Mouse (Mus musculus): ENCODE data around the gene Rhof. TPM values are rescaled to one million over a fixed set of nuclear protein-coding genes. Genes with fewer than 3 reads are reported as not detected.
A peak's percentile ranks its signal among the peaks of the same experiment; 100 is the strongest.

Rhof gene
- polyA plus RNA-seq, 1 experiment from 2014 or later, result 6.8 TPM

DNA sequence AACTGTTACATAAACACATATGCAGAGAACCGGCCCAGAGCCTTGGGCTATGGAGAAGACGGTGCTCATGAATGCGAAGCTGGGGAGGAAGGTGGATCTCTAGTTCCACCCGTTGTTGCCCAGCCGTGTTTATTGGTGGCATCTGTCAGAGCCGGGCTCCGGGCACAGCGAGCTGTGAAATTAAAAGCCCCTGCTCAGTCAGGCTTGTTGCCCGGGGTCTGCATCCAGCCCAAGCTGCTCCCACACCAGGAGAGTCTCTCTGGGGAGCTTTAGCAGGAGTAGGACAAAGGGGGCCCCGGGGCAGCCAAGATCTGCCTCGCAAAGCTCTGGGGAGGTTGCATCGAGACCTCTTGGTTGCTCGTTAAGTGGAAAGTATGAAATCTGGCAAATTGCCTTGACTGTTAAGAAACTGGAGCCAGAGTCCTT, 22.2 kb downstream of the Rhof start:
- peak overlapping the region; percentile 29; the same call in 1 of the 2 replicates for H3K4me2 ChIP-seq (ENCODE audit: low read length)
- peak overlapping the region; percentile 35; the same call in 1 of the 2 replicates for H3K27ac ChIP-seq (ENCODE audit: low read depth, low read length)
- ATAC-seq (peak; percentile 54; the same call in 1 of the 2 replicates), DNase-seq (ENCODE audit: low spot score) (peak; percentile 73)
- no peaks in the 10 kb centered on the region for H3K27me3 ChIP-seq (replicated peaks; ENCODE audit: control insufficient read depth, insufficient read depth, low read length)
- H3K36me3 ChIP-seq (ENCODE audit: control insufficient read depth, insufficient read depth, low read length), result no peaks in the 10 kb centered on the region
- no peak overlapping the region for H3K9ac ChIP-seq (ENCODE audit: low read length)
- 14% methylated on average over 13 of the region's 13 CpGs for WGBS
- no peaks in the 10 kb centered on the region for H3K9me3 ChIP-seq (replicated peaks; ENCODE audit: control insufficient read depth, low read length)
- peaks cover 14% of the 10 kb centered on the region for H3K4me1 ChIP-seq (ENCODE audit: control insufficient read depth, insufficient read depth, low read length)
- no peak overlapping the region for H3K4me3 ChIP-seq (ENCODE audit: low read depth, low read length)

GRCm38 (mm10) chr5:123109452-123110203, 22.9 kb downstream of the Rhof start:
- peak; percentile 85 for ATAC-seq
- no peaks in the 10 kb centered on the region for H3K36me3 ChIP-seq (ENCODE audit: control insufficient read depth, insufficient read depth, low read length)
- H3K27me3 ChIP-seq (replicated peaks; ENCODE audit: control insufficient read depth, insufficient read depth, low read length), result no peaks in the 10 kb centered on the region
- WGBS, result 28% methylated on average over 13 of the region's 13 CpGs
- H3K4me3 ChIP-seq (ENCODE audit: low read depth, low read length), result no peak overlapping the region
- H3K27ac ChIP-seq (ENCODE audit: low read depth, low read length), result peak overlapping the region; percentile 35; the same call in 1 of the 2 replicates
- H3K9ac ChIP-seq (ENCODE audit: low read length), result no peak overlapping the region
- DNase-seq (ENCODE audit: low spot score), result peak; percentile 78
- H3K4me2 ChIP-seq (ENCODE audit: low read length), result peak overlapping the region; percentile 29
- no peaks in the 10 kb centered on the region for H3K9me3 ChIP-seq (replicated peaks; ENCODE audit: control insufficient read depth, low read length)
- H3K4me1 ChIP-seq (ENCODE audit: control insufficient read depth, insufficient read depth, low read length), result peaks cover 14% of the 10 kb centered on the region

GRCm38 (mm10) chr5:123104769-123105168, 27.7 kb downstream of the Rhof start:
- Histone ChIP-seq H3K4me3 (ENCODE audit: low read depth, low read length) (no peak overlapping the region), H3K4me2 (ENCODE audit: low read length) (no peak overlapping the region), H3K4me1 (ENCODE audit: control insufficient read depth, insufficient read depth, low read length) (peaks cover 7% of the 10 kb centered on the region), H3K27ac (ENCODE audit: low read depth, low read length) (no peak overlapping the region), H3K9me3 (replicated peaks; ENCODE audit: control insufficient read depth, low read length) (no peaks in the 10 kb centered on the region), H3K36me3 (ENCODE audit: control insufficient read depth, insufficient read depth, low read length) (0 out of 2 replicates have a peak, but pooled peaks cover 3% of the 10 kb centered on the region), H3K27me3 (replicated peaks; ENCODE audit: control insufficient read depth, insufficient read depth, low read length) (no peaks in the 10 kb centered on the region), H3K9ac (ENCODE audit: low read length) (no peak overlapping the region)
- 83% methylated on average over 6 of the region's 6 CpGs for WGBS
- ATAC-seq, result no peak
- no peak for DNase-seq (ENCODE audit: low spot score)

- H3K36me3 ChIP-seq (ENCODE audit: control insufficient read depth, insufficient read depth, low read length), result 0 out of 2 replicates have a peak, but pooled peaks cover 3% of the 10 kb centered on the region
- no peaks in the 10 kb centered on the region for H3K9me3 ChIP-seq (replicated peaks; ENCODE audit: control insufficient read depth, low read length)
- 91% methylated on average over 8 of the region's 8 CpGs for WGBS
- H3K4me3 ChIP-seq (ENCODE audit: low read depth, low read length), result no peak overlapping the region
- H3K27ac ChIP-seq (ENCODE audit: low read depth, low read length), result no peak overlapping the region
- H3K4me1 ChIP-seq (ENCODE audit: control insufficient read depth, insufficient read depth, low read length), result no peaks in the 10 kb centered on the region
- DNase-seq (ENCODE audit: low spot score), result no peak
- no peaks in the 10 kb centered on the region for H3K27me3 ChIP-seq (replicated peaks; ENCODE audit: control insufficient read depth, insufficient read depth, low read length)
- H3K9ac ChIP-seq (ENCODE audit: low read length), result no peak overlapping the region
- ATAC-seq, result no peak
- H3K4me2 ChIP-seq (ENCODE audit: low read length), result no peak overlapping the region
These were observed 28.9 kb downstream of the Rhof start for GRCm38 (mm10) chr5:123103556-123103955.

DNA sequence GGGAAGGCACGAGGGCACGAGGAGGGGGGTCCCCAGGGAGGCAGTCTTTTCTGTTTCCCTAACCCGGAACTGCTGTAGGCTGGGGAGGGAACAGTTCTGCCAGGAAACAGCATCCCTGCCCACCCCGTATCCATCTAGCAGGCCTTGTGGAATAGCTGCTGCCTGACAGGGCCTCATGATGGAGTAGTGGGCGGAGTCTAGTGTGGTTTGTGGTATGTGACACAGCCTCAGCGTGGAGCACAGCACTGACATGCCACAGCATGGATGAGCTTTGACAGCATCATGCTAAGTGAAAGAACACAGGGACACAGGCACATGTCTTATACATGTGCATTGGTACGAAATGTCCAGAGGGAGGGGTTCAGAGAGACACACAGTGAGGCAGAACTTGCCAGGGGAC, 30.1 kb downstream of the Rhof start:
- H3K4me3 ChIP-seq (ENCODE audit: low read depth, low read length), result no peak overlapping the region
- 80% methylated on average over 7 of the region's 7 CpGs for whole genome bisulfite sequencing
- no peak for DNase-seq (ENCODE audit: low spot score)
- 0 out of 2 replicates have a peak, but pooled peaks cover 3% of the 10 kb centered on the region for H3K36me3 ChIP-seq (ENCODE audit: control insufficient read depth, insufficient read depth, low read length)
- no peaks in the 10 kb centered on the region for H3K9me3 ChIP-seq (replicated peaks; ENCODE audit: control insufficient read depth, low read length)
- H3K9ac ChIP-seq (ENCODE audit: low read length), result no peak overlapping the region
- no peaks in the 10 kb centered on the region for H3K27me3 ChIP-seq (replicated peaks; ENCODE audit: control insufficient read depth, insufficient read depth, low read length)
- H3K27ac ChIP-seq (ENCODE audit: low read depth, low read length), result no peak overlapping the region
- no peak for ATAC-seq
- H3K4me2 ChIP-seq (ENCODE audit: low read length), result no peak overlapping the region
- H3K4me1 ChIP-seq (ENCODE audit: control insufficient read depth, insufficient read depth, low read length), result no peaks in the 10 kb centered on the region

DNA sequence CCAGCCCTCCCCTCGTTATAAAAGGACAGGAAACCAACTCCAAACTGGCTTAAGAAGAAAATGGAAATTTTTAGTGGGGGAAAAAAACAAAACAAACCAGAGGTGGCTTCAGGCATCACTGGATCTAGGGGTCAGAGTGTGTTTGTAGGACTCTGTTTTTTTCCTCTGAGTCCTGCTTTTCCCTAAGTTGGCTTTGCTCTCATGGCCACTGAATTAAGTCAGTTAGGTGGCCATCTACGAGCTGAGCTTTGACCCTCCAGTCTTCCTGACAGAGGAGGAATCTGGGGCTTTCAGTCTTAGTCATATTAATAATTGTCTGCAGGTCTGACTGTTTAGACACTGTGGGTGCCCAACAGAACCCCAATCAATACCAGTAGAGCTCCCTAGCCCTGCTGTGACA, 34.0 kb downstream of the Rhof start:
- H3K27ac ChIP-seq (ENCODE audit: low read depth, low read length), result no peak overlapping the region
- no peak overlapping the region for H3K9ac ChIP-seq (ENCODE audit: low read length)
- H3K36me3 ChIP-seq (ENCODE audit: control insufficient read depth, insufficient read depth, low read length), result 0 out of 2 replicates have a peak, but pooled peaks cover 3% of the 10 kb centered on the region
- no peaks in the 10 kb centered on the region for H3K9me3 ChIP-seq (replicated peaks; ENCODE audit: control insufficient read depth, low read length)
- no peak for DNase-seq (ENCODE audit: low spot score)
- ATAC-seq, result no peak
- no peak overlapping the region for H3K4me3 ChIP-seq (ENCODE audit: low read depth, low read length)
- no peak overlapping the region for H3K4me2 ChIP-seq (ENCODE audit: low read length)
- WGBS, result 67% methylated on average over 2 of the region's 2 CpGs
- H3K4me1 ChIP-seq (ENCODE audit: control insufficient read depth, insufficient read depth, low read length), result no peaks in the 10 kb centered on the region
- no peaks in the 10 kb centered on the region for H3K27me3 ChIP-seq (replicated peaks; ENCODE audit: control insufficient read depth, insufficient read depth, low read length)

DNA sequence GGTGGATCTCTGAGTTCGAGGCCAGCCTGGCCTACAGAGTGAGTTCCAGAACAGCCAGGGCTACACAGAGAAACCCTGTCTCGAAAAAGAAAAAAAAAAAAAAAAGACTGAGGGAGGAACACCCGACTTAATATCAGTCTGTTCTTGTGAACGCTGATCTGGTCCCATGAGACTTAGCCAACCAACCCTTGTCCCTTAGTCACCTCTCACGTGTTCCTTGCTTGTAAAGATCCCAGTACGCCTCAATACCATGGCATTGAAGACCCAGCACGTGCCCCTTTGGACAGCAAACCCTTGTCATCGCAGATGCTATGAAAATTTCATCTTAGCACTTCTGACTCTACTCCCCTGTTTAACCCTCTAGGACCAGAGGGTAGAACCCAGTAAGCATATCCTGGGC, 36.2 kb downstream of the Rhof start:
- Histone ChIP-seq H3K4me1 (ENCODE audit: control insufficient read depth, insufficient read depth, low read length) (no peaks in the 10 kb centered on the region), H3K4me2 (ENCODE audit: low read length) (no peak overlapping the region), H3K27me3 (replicated peaks; ENCODE audit: control insufficient read depth, insufficient read depth, low read length) (no peaks in the 10 kb centered on the region), H3K4me3 (ENCODE audit: low read depth, low read length) (no peak overlapping the region), H3K9ac (ENCODE audit: low read length) (no peak overlapping the region), H3K9me3 (replicated peaks; ENCODE audit: control insufficient read depth, low read length) (no peaks in the 10 kb centered on the region), H3K27ac (ENCODE audit: low read depth, low read length) (no peak overlapping the region), H3K36me3 (ENCODE audit: control insufficient read depth, insufficient read depth, low read length) (no peaks in the 10 kb centered on the region)
- WGBS, result 92% methylated on average over 8 of the region's 8 CpGs
- ATAC-seq (no peak), DNase-seq (ENCODE audit: low spot score) (no peak)

DNA sequence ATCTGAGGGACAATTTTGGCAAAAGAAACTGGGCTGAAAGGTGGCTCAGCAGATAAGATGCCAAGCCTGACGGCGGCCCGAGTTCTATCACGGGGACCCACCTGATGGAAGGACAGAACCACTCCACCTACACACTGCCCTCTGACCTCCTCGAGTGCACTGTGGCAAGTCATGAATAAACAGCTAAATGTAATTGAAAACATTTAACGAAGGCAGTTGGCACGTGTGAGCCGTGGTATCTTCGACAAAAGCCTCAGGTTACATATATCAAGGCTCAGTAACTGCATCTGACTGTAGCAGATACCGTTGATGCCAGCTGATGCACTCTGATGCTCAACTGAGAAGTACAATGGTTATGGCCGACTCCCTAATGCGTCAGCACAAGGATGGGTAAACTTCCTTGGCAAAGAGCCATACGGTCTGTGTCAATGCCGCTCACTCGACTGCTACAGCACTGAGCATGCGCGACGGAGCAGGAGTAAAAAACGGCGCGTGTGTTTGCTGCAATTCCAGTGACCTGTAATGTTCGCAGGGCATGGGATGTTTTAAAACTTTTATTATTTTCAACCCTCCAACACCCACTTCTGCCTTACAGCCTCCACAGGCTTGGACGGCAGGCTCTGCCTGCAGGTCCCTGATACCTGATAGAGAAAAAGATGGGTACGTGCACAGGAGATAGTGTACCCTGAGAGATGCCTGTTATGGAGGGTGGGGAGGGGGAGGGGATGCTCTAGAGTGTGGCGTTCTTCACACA, 38.1 kb downstream of the Rhof start:
- DNase-seq (ENCODE audit: low spot score), result peak; percentile 62
- H3K36me3 ChIP-seq (ENCODE audit: control insufficient read depth, insufficient read depth, low read length), result no peaks in the 10 kb centered on the region
- H3K4me2 ChIP-seq (ENCODE audit: low read length), result no peak overlapping the region
- H3K27me3 ChIP-seq (replicated peaks; ENCODE audit: control insufficient read depth, insufficient read depth, low read length), result no peaks in the 10 kb centered on the region
- no peaks in the 10 kb centered on the region for H3K9me3 ChIP-seq (replicated peaks; ENCODE audit: control insufficient read depth, low read length)
- ATAC-seq, result no peak
- 75% methylated on average over 25 of the region's 25 CpGs for WGBS
- no peak overlapping the region for H3K27ac ChIP-seq (ENCODE audit: low read depth, low read length)
- H3K4me1 ChIP-seq (ENCODE audit: control insufficient read depth, insufficient read depth, low read length), result no peaks in the 10 kb centered on the region
- H3K4me3 ChIP-seq (ENCODE audit: low read depth, low read length), result no peak overlapping the region
- H3K9ac ChIP-seq (ENCODE audit: low read length), result no peak overlapping the region; the same call in 1 of the 2 replicates
